Mouse (Mus musculus) left cerebral cortex, adult 9 months (tissue): ENCODE results near the gene Wfdc15a.
A peak's percentile ranks its signal among the peaks of the same experiment; 100 is the strongest.
"Not testable (repeated sequence)": the region's sequence is repeated elsewhere in the genome, so short reads cannot be mapped to it uniquely, and the experiment has no call there.

Experiments used
- DNase-seq, 2 experiments: peaks; one replicate each; pipeline ENCODE4 v3.0.0; 2022; ENCODE audit warnings: low spot score in 2 of 2

Wfdc15a gene

GRCm38 (mm10) chr2:164199626-164200327 is at the start of gene Wfdc15a:
Wfdc15a (minus strand) TSS chr2:164200130.
- DNase-seq: no peak

GRCm38 (mm10) chr2:164238366-164238765 is 38.4 kb upstream of the Wfdc15a start, which contains the start of gene Svs2:
Svs2 (minus strand) TSS chr2:164238466.
- no peak for DNase-seq

- DNase-seq: no peak
Observed at GRCm38 (mm10) chr2:164232671-164233070, 32.7 kb upstream of the Wfdc15a start.

GRCm38 (mm10) chr2:164228361-164229070 is 28.6 kb upstream of the Wfdc15a start:
- DNase-seq: no peak

GRCm38 (mm10) chr2:164221522-164221921 is 21.6 kb upstream of the Wfdc15a start, which contains the start of gene Wfdc15b:
Wfdc15b (minus strand) TSS chr2:164221660.
- no peak for DNase-seq

GRCm38 (mm10) chr2:164219295-164219694 is 19.4 kb upstream of the Wfdc15a start:
- DNase-seq: no peak

GRCm38 (mm10) chr2:164212711-164213110 is 12.8 kb upstream of the Wfdc15a start:
- DNase-seq: peak in 1 of 2 experiments; percentile 15

- no peak for DNase-seq
Observed at GRCm38 (mm10) chr2:164210892-164211291, 11.0 kb upstream of the Wfdc15a start.

- DNase-seq: peak in 1 of 2 experiments; percentile 19
Observed at GRCm38 (mm10) chr2:164206676-164207075, 6.7 kb upstream of the Wfdc15a start.

- not testable (repeated sequence) for DNase-seq
Observed at GRCm38 (mm10) chr2:164206011-164206410, 6.1 kb upstream of the Wfdc15a start.

- no peak for DNase-seq
Observed at GRCm38 (mm10) chr2:164196700-164196990, 3.3 kb downstream of the Wfdc15a start.

- DNase-seq: no peak
Observed at GRCm38 (mm10) chr2:164195971-164196699, 3.8 kb downstream of the Wfdc15a start.

GRCm38 (mm10) chr2:164194959-164195630 is 4.8 kb downstream of the Wfdc15a start:
- no peak for DNase-seq

- DNase-seq: no peak
Observed at GRCm38 (mm10) chr2:164192279-164192678, 7.7 kb downstream of the Wfdc15a start.

- no peak for DNase-seq
Observed at GRCm38 (mm10) chr2:164190576-164190975, 9.4 kb downstream of the Wfdc15a start, which contains the start of gene Wfdc12. Wfdc12 (minus strand) TSS chr2:164190608.

- no peak for DNase-seq
Observed at GRCm38 (mm10) chr2:164188722-164189121, 11.2 kb downstream of the Wfdc15a start.

GRCm38 (mm10) chr2:164184145-164184719 is 15.7 kb downstream of the Wfdc15a start:
- no peak for DNase-seq

- DNase-seq: no peak
Observed at GRCm38 (mm10) chr2:164183340-164183739, 16.6 kb downstream of the Wfdc15a start.

- DNase-seq: no peak
Observed at GRCm38 (mm10) chr2:164182692-164183255, 17.2 kb downstream of the Wfdc15a start, which contains the start of gene Wfdc5. Wfdc5 (minus strand) TSS chr2:164182742.

GRCm38 (mm10) chr2:164180770-164181169 is 19.2 kb downstream of the Wfdc15a start:
- DNase-seq: no peak

GRCm38 (mm10) chr2:164180124-164180523 is 19.8 kb downstream of the Wfdc15a start:
- no peak for DNase-seq
